In genomic region chr1:153702853-153703410, GRCm38 (mm10) we compare ENCODE assay signal across 11 mouse cellular contexts. TPM values are rescaled to one million over a fixed set of nuclear protein-coding genes. Genes with fewer than 3 reads are reported as not detected.
DNase-seq lines count a peak whose midpoint lies in the region; ATAC-seq lines count a peak whose summit lies in the region.
"Had no signal": no experiment of that assay in that cellular context is flagged by ENCODE, and none has a peak within 500 bp of the region (broad histone marks: within the 10 kb centered on the region; RNA-seq: fewer than 3 reads in every experiment).

No protein-coding gene starts in this region.

- H3K4me3 ChIP-seq in forebrain, embryonic 16.5 days (replicated peaks; ENCODE audit: low read length) = no peak overlapping the region
- H3K4me3 ChIP-seq in limb, embryonic 15.5 days = no peak overlapping the region

- DNase-seq in adrenal gland, adult 8-10 months = peak; percentile 46
- no peak for DNase-seq in thymus, postnatal 10 days (ENCODE audit: low spot score in 2 of 2)
- no peak for DNase-seq in retina, embryonic 14.5 days (ENCODE audit: low spot score)
- no peak for DNase-seq in cerebellum, adult 11 months
- no peak for DNase-seq in spleen, postnatal 10 days (ENCODE audit: low spot score in 2 of 2)
- DNase-seq: kidney, adult 9 months; lung, postnatal 14 days had no signal

- peak overlapping the region; percentile 57 for H3K27ac ChIP-seq in forebrain, embryonic 16.5 days (ENCODE audit: low read length)
- peak overlapping the region; percentile 43 for H3K27ac ChIP-seq in limb, embryonic 15.5 days

- peak; percentile 44 for ATAC-seq in CD4-positive, CD25-positive, alpha-beta regulatory T cell, adult 4 months
- ATAC-seq in forebrain, embryonic 16.5 days = peak; percentile 13
- ATAC-seq in limb, embryonic 15.5 days (ENCODE audit: insufficient number of reproducible peaks, low FRiP score, low TSS enrichment, low read depth) = no peak

- H3K9me3 ChIP-seq in forebrain, embryonic 16.5 days (ENCODE audit: control insufficient read depth, low read length) = no peaks in the 10 kb centered on the region
- no peaks in the 10 kb centered on the region for H3K9me3 ChIP-seq in limb, embryonic 15.5 days

- no peaks in the 10 kb centered on the region for H3K27me3 ChIP-seq in forebrain, embryonic 16.5 days (replicated peaks; ENCODE audit: control insufficient read depth, insufficient read depth, low read length)
- no peaks in the 10 kb centered on the region for H3K27me3 ChIP-seq in limb, embryonic 15.5 days

- H3K4me2 ChIP-seq in forebrain, embryonic 16.5 days (ENCODE audit: low read length) = no peak overlapping the region
- no peak overlapping the region for H3K4me2 ChIP-seq in limb, embryonic 15.5 days

- peaks cover 20% of the 10 kb centered on the region for H3K4me1 ChIP-seq in forebrain, embryonic 16.5 days (replicated peaks; ENCODE audit: control insufficient read depth, insufficient read depth, low read length)
- peaks cover 51% of the 10 kb centered on the region for H3K4me1 ChIP-seq in limb, embryonic 15.5 days

- WGBS in forebrain, embryonic 16.5 days = 29% methylated on average over 8 of the region's 8 CpGs
- WGBS in limb, embryonic 15.5 days = 63% methylated on average over 8 of the region's 8 CpGs

- no peak overlapping the region for H3K9ac ChIP-seq in forebrain, embryonic 16.5 days (replicated peaks; ENCODE audit: low read depth, low read length)
- H3K9ac ChIP-seq in limb, embryonic 15.5 days = no peak overlapping the region

- H3K36me3 ChIP-seq in forebrain, embryonic 16.5 days (ENCODE audit: control insufficient read depth, insufficient read depth) = no peaks in the 10 kb centered on the region
- H3K36me3 ChIP-seq in limb, embryonic 15.5 days = no peaks in the 10 kb centered on the region

RNA-seq across cellular contexts. Expression of gene Rgs16, which starts 37.2 kb away (rescaled TPM):
- 10 to 100 TPM; 10.9 to 46.2 TPM for polyA plus RNA-seq in CD4-positive, CD25-positive, alpha-beta regulatory T cell, adult 4 months (2017; shearing (Covaris generic))
- total RNA-seq in adrenal gland, adult 8-10 months (2022) = 10 to 100 TPM in 1 of 4 experiments, 1 to 10 TPM in 3; 2.5 to 18.0 (median 4.7) TPM
- polyA plus RNA-seq in forebrain, embryonic 16.5 days (2015; fragmentation: Nextera tagmentation; extraction: Ambion mirVana) = 32.9 and 34.3 TPM in 2 replicates
- 12.7 and 17.9 TPM in 2 replicates for polyA plus RNA-seq in limb, embryonic 15.5 days (2015; fragmentation: Nextera tagmentation; extraction: Ambion mirVana)
- total RNA-seq: neutrophil, adult 5-6 weeks had no signal

RNA-seq across cellular contexts. Expression of gene Rnasel, which starts 46.3 kb away (rescaled TPM):
- polyA plus RNA-seq in CD4-positive, CD25-positive, alpha-beta regulatory T cell, adult 4 months (2017; shearing (Covaris generic)) = 10 to 100 TPM; 53.0 to 58.5 TPM
- 10 to 100 TPM in 3 of 4 experiments, 1 to 10 TPM in 1; 9.7 to 25.3 (median 16.9) TPM for total RNA-seq in adrenal gland, adult 8-10 months (2022)
- polyA plus RNA-seq in forebrain, embryonic 16.5 days (2015; fragmentation: Nextera tagmentation; extraction: Ambion mirVana) = 40.4 and 42.7 TPM in 2 replicates
- 10.2 and 10.6 TPM in 2 replicates for polyA plus RNA-seq in limb, embryonic 15.5 days (2015; fragmentation: Nextera tagmentation; extraction: Ambion mirVana)

RNA-seq across cellular contexts. Expression of gene Rgs8, which starts 50.1 kb away (rescaled TPM):
- under 1 TPM in 1 of 2 experiments, not detected in 1; 0.22 TPM for polyA plus RNA-seq in CD4-positive, CD25-positive, alpha-beta regulatory T cell, adult 4 months (2017; shearing (Covaris generic))
- under 1 TPM; 0.03 to 0.25 (median 0.15) TPM for total RNA-seq in adrenal gland, adult 8-10 months (2022)
- 16.1 and 22.4 TPM in 2 replicates for polyA plus RNA-seq in forebrain, embryonic 16.5 days (2015; fragmentation: Nextera tagmentation; extraction: Ambion mirVana)
- polyA plus RNA-seq in limb, embryonic 15.5 days (2015; fragmentation: Nextera tagmentation; extraction: Ambion mirVana) = 0.61 and 0.91 TPM in 2 replicates
- total RNA-seq: neutrophil, adult 5-6 weeks had no signal
